Mouse (Mus musculus): ENCODE data around the gene Vamp2. TPM values are rescaled to one million over a fixed set of nuclear protein-coding genes. Genes with fewer than 3 reads are reported as not detected.
A peak's percentile ranks its signal among the peaks of the same experiment; 100 is the strongest.

The Vamp2 gene
- polyA plus RNA-seq, 1 experiment from 2014 or later: 333 TPM

DNA sequence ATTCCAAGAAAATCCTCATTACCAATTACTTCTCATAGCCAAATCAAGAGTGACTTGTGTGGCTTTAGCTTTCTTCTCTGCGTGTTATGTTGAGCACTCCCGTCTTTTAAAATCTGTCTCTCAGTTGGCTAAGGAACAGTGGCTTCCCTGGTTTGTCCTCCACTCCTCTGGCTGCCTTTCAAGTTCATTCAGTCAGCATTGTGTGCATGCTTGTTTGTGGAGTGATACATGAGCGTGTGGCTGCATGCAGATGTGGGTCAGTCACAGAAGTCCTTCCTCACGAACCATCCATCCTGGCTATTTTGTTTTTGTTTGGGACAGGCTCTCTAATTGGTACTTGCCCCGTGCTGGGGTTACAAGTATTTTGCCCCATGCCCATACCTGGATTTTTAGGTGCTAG lies 11.7 kb upstream of the Vamp2 start:
- Histone ChIP-seq H3K4me3 (no peak overlapping the region), H3K27ac (no peak overlapping the region), H3K27me3 (replicated peaks) (no peaks in the 10 kb centered on the region), H3K4me2 (no peak overlapping the region), H3K9me3 (no peaks in the 10 kb centered on the region), H3K9ac (no peak overlapping the region), H3K4me1 (peaks cover 23% of the 10 kb centered on the region), H3K36me3 (replicated peaks) (no peaks in the 10 kb centered on the region)
- no peak for ATAC-seq (replicated peaks)
- 71% methylated on average over 5 of the region's 5 CpGs for WGBS

DNA sequence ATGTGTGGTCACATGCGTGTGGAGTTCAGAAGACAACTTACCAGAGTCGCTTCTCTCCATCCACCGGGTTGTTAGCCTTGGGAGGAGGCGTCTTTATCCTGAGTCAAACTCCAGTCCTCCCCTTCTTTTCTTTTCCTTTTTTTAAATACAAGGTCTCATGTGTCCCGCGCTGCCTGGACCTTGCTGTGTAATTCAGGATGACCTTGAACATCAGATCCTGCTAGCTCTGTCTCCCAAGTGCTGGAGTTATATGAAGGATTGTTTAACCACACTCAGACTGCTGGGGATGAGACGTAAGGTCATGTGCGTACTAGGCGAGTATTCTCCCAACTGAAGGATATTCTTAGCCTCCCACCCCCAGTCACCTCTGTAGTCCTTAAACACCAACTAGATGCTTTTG lies 11.0 kb upstream of the Vamp2 start:
- Histone ChIP-seq H3K9me3 (no peaks in the 10 kb centered on the region), H3K4me1 (peaks cover 16% of the 10 kb centered on the region), H3K27me3 (replicated peaks) (no peaks in the 10 kb centered on the region), H3K36me3 (replicated peaks) (no peaks in the 10 kb centered on the region), H3K27ac (no peak overlapping the region), H3K4me2 (no peak overlapping the region), H3K4me3 (no peak overlapping the region), H3K9ac (no peak overlapping the region)
- ATAC-seq (replicated peaks): no peak
- 86% methylated on average over 9 of the region's 9 CpGs for WGBS

DNA sequence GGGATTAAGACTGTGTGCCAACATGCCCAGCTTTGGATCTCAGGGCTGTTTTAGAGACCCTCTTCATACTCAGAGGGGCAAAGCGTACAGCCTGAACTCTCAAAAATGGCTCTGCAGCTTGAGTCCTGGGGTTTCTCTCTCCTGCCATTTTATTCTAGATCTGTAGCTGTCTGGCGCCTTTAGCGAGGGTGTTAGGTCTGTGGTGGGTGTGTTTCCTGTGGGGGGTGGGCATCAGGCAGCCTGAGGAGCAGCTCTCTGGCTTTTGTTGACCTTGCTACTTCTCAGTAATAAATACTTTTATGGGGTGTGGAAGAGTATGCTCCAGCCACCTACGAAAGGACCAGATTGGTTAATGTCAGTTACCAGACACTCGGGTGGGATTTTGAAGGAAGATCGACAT lies 10.2 kb upstream of the Vamp2 start:
- H3K9ac ChIP-seq: no peak overlapping the region
- no peaks in the 10 kb centered on the region for H3K27me3 ChIP-seq (replicated peaks)
- no peak for ATAC-seq (replicated peaks)
- H3K4me3 ChIP-seq: no peak overlapping the region
- 83% methylated on average over 6 of the region's 6 CpGs for WGBS
- peaks cover 11% of the 10 kb centered on the region for H3K4me1 ChIP-seq
- H3K4me2 ChIP-seq: no peak overlapping the region
- no peak overlapping the region for H3K27ac ChIP-seq
- no peaks in the 10 kb centered on the region for H3K36me3 ChIP-seq (replicated peaks)
- no peaks in the 10 kb centered on the region for H3K9me3 ChIP-seq

DNA sequence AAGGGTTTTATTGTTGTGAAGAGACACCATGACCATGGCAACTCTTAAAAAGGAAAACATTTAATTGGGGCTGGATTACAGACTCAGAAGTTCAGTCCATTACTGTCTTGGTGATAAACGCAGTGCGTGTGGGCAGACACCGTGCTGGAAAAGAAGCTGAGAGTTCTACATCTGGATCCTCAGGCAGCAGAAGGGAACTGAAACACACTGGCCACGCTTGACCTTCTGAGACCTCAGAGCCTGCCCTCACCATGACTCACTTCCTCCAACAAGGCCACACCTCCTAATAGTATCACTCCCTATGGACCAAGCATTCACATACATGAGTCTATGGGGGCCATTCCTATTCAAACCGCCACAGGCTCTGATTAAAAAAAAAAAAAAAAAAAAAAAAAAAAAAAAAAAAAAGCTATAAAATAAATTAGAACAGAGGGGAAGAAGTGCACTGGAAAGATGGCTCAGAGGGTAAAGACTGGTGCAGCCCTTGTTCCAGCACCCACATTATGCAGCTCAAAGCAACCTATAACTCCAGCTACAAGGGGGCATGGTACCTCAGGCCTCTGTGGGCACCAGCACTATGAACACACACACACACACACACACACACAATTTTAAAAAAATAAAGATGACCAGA lies 9.4 kb upstream of the Vamp2 start:
- H3K4me2 ChIP-seq: no peak overlapping the region
- peaks cover 5% of the 10 kb centered on the region; the same call in 1 of the 2 replicates for H3K4me1 ChIP-seq
- H3K27me3 ChIP-seq (replicated peaks): no peaks in the 10 kb centered on the region
- ATAC-seq (replicated peaks): no peak
- no peaks in the 10 kb centered on the region for H3K36me3 ChIP-seq (replicated peaks)
- H3K9me3 ChIP-seq: no peaks in the 10 kb centered on the region
- 80% methylated on average over 5 of the region's 5 CpGs for WGBS
- no peak overlapping the region for H3K27ac ChIP-seq
- H3K4me3 ChIP-seq: no peak overlapping the region
- no peak overlapping the region for H3K9ac ChIP-seq

DNA sequence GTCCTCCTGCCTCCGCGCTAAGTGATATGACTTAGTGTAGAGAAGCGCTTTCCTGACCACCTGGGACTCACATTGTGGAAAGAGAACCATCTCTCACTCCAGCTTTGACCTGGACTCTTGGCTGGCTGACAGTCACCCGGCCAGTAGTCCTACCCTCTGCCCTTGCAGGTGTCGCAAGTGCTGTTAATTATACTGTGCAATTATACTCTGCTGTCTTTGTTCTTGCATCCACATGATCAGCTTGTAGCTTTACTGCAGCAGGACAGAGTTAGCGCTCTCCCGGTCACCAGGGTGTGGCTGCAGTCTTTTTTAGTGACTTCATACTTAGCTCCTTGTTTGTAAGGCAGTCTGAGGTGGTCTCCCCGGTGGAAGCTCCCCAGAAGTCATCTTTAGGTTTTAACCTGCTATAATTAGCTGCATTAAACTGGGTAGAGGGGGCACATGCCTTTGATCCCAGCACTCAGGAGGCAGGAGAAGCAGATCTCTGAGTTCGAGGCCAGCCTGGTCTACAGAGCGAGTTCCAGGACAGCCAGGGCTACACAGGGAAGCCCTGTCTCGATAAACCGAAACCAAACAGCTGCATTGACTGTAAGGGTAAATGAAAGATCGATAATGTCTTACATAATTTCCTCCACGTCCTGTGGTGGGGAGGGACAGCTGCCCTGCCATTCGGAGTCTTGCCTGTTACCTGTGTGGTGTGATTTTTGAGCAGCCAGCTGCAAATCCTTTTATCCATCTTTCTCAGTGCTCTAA lies 8.0 kb upstream of the Vamp2 start:
- no peak overlapping the region for H3K4me2 ChIP-seq
- H3K27me3 ChIP-seq (replicated peaks): no peaks in the 10 kb centered on the region
- no peak overlapping the region for H3K4me3 ChIP-seq
- no peaks in the 10 kb centered on the region for H3K36me3 ChIP-seq (replicated peaks)
- H3K27ac ChIP-seq: no peak overlapping the region
- no peak for ATAC-seq (replicated peaks)
- 88% methylated on average over 15 of the region's 15 CpGs for WGBS
- no peaks in the 10 kb centered on the region for H3K4me1 ChIP-seq
- no peaks in the 10 kb centered on the region for H3K9me3 ChIP-seq
- H3K9ac ChIP-seq: no peak overlapping the region

DNA sequence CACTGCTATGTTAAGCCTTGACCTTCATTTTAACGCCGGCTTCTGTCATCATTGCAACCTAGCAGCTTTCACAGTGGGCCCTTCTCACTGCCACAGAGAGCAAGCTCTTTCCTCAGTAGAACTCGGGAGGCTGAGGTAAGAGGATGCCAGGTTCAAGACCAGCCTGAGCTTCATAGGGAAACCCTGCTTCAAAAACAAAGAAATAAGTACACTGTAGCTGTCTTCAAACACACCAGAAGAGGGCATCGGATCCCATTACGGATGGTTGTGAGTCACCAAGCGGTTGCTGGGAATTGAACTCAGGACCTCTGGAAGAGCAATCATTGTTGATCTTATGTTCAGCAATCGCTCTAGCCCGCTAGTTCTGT lies 7.5 kb upstream of the Vamp2 start:
- H3K9me3 ChIP-seq: no peaks in the 10 kb centered on the region
- H3K4me2 ChIP-seq: no peak overlapping the region
- H3K9ac ChIP-seq: no peak overlapping the region
- no peaks in the 10 kb centered on the region for H3K36me3 ChIP-seq (replicated peaks)
- WGBS: 91% methylated on average over 8 of the region's 8 CpGs
- no peak overlapping the region for H3K4me3 ChIP-seq
- no peak for ATAC-seq (replicated peaks)
- H3K27me3 ChIP-seq (replicated peaks): no peaks in the 10 kb centered on the region
- no peaks in the 10 kb centered on the region for H3K4me1 ChIP-seq
- no peak overlapping the region for H3K27ac ChIP-seq

DNA sequence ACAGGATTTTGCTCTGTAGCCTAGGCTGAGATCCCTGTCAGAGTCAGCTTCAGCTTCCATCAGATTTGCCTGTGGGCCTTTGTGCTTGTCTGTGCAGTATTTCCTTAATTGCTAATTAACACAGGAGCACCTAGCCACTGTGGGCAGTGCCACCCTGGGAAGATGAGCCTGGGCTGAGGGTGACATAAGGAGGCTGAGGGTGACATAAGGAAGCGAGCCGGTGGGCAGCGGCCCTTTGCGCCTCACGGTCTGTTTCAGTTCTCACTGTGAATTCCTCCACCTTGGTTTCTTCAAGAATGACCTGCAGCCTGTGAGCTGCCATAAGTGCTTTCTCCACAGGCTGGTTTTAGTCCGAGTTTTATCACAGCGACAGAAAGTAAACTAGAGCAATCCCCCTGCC lies 6.7 kb upstream of the Vamp2 start:
- Histone ChIP-seq H3K9ac (no peak overlapping the region), H3K4me1 (no peaks in the 10 kb centered on the region), H3K27ac (no peak overlapping the region), H3K9me3 (no peaks in the 10 kb centered on the region), H3K4me3 (no peak overlapping the region), H3K36me3 (replicated peaks) (no peaks in the 10 kb centered on the region), H3K4me2 (no peak overlapping the region), H3K27me3 (replicated peaks) (no peaks in the 10 kb centered on the region)
- WGBS: 89% methylated on average over 7 of the region's 7 CpGs
- ATAC-seq (replicated peaks): no peak

DNA sequence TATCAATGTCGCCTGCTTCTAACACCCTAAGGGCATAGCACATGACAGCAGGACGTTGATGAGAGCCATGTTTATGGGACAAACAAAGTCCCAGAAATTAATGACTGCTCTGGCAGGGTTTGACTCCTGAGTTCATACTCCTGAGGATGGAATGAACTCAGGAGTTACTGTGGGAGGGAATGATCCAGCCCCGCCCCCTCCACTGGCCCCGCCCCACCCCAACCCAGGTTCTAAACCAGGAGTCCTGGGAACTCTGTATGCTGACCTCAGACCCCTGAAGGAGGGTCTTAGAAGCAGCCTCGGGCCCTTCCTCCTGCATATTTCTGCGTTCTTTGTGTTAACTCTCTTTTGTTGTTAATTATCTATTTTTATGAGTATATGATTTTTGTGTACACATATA lies 2.7 kb upstream of the Vamp2 start:
- no peaks in the 10 kb centered on the region for H3K9me3 ChIP-seq
- no peak overlapping the region for H3K4me2 ChIP-seq
- H3K27ac ChIP-seq: no peak overlapping the region
- H3K36me3 ChIP-seq (replicated peaks): peaks cover 9% of the 10 kb centered on the region; the same call in 1 of the 2 replicates
- H3K9ac ChIP-seq: no peak overlapping the region
- peaks cover 26% of the 10 kb centered on the region for H3K4me1 ChIP-seq
- 71% methylated on average over 6 of the region's 6 CpGs for WGBS
- H3K4me3 ChIP-seq: no peak overlapping the region
- ATAC-seq (replicated peaks): no peak
- H3K27me3 ChIP-seq (replicated peaks): no peaks in the 10 kb centered on the region

DNA sequence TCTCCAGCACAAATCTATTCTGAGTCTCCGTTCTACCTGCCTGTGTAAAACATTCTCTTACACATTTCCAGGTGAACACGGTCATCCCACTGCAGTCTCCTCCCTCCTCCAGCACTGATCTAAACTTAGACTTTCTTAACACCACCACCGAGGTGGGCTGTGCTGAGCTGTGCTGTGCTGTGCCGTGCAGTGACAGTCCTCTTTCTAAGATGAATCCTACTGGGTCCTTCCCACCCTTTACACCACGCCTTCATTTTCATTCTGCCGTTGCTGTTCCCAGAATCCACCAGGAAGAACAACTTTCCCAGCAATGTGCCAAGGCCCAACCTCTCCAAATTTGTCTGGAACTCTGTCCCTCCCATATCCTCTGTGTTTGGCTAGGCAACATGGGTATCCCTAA lies 1.9 kb upstream of the Vamp2 start:
- H3K27ac ChIP-seq: no peak overlapping the region
- H3K9ac ChIP-seq: no peak overlapping the region
- no peak for ATAC-seq (replicated peaks)
- peaks cover 9% of the 10 kb centered on the region; the same call in 1 of the 2 replicates for H3K36me3 ChIP-seq (replicated peaks)
- peaks cover 33% of the 10 kb centered on the region for H3K4me1 ChIP-seq
- no peak overlapping the region for H3K4me2 ChIP-seq
- no peak overlapping the region for H3K4me3 ChIP-seq
- no peaks in the 10 kb centered on the region for H3K9me3 ChIP-seq
- WGBS: 78% methylated on average over 6 of the region's 6 CpGs
- no peaks in the 10 kb centered on the region for H3K27me3 ChIP-seq (replicated peaks)

DNA sequence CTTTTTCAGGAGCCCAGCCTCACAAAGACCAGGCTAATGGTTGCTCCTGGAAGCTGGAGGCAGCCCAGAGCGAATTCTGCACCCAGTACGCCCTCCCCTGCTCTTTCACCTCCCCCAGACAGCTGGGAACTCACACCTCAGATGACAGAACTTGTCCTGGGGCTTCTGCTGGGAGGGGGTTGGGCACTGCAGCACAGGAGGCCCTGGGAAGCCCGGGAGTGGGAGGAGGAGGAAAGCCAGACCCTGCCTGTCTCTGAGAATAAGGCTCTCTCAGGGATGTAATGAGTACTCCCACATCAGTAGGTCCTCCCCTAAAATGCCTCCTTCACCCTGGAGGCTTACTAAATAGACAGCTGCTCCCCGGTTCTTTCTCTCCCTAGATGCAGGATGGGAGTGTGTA lies 1.2 kb upstream of the Vamp2 start:
- Histone ChIP-seq H3K4me3 (no peak overlapping the region), H3K9ac (no peak overlapping the region), H3K36me3 (replicated peaks) (peaks cover 9% of the 10 kb centered on the region; the same call in 1 of the 2 replicates), H3K4me2 (no peak overlapping the region), H3K27ac (0 out of 2 replicates have a peak overlapping the region, but pooled peaks have one; percentile 14), H3K9me3 (no peaks in the 10 kb centered on the region), H3K27me3 (replicated peaks) (no peaks in the 10 kb centered on the region), H3K4me1 (peaks cover 33% of the 10 kb centered on the region)
- no peak for ATAC-seq (replicated peaks)
- 54% methylated on average over 4 of the region's 4 CpGs for WGBS

DNA sequence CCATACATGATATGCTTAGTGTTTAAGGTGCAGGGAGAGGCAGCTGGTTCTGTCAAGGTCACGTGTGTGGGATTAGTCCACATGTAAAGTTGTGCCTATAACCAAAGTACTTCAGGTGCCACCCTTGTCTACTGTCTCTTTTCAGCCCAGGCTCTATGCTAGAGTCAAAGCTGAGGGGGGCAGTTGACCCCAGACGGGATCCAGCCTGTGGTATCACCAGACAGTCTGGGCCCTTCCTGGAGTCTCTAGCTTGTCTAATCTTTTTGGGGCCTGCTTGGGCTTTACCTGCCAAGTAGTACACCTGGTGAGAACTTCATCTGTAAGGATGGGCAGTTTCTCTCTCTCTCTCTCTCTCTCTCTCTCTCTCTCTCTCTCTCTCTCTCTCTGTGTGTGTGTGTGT lies 693 bp upstream of the Vamp2 start:
- Histone ChIP-seq H3K4me3 (0 out of 2 replicates have a peak overlapping the region, but pooled peaks have one; percentile 66), H3K27me3 (replicated peaks) (no peaks in the 10 kb centered on the region), H3K4me2 (peak overlapping the region; percentile 95), H3K36me3 (replicated peaks) (peaks cover 9% of the 10 kb centered on the region; the same call in 1 of the 2 replicates), H3K9me3 (no peaks in the 10 kb centered on the region), H3K4me1 (peaks cover 35% of the 10 kb centered on the region), H3K9ac (no peak overlapping the region; the same call in 1 of the 2 replicates), H3K27ac (peak overlapping the region; percentile 91)
- 72% methylated on average over 2 of the region's 2 CpGs for WGBS
- no peak for ATAC-seq (replicated peaks)

DNA sequence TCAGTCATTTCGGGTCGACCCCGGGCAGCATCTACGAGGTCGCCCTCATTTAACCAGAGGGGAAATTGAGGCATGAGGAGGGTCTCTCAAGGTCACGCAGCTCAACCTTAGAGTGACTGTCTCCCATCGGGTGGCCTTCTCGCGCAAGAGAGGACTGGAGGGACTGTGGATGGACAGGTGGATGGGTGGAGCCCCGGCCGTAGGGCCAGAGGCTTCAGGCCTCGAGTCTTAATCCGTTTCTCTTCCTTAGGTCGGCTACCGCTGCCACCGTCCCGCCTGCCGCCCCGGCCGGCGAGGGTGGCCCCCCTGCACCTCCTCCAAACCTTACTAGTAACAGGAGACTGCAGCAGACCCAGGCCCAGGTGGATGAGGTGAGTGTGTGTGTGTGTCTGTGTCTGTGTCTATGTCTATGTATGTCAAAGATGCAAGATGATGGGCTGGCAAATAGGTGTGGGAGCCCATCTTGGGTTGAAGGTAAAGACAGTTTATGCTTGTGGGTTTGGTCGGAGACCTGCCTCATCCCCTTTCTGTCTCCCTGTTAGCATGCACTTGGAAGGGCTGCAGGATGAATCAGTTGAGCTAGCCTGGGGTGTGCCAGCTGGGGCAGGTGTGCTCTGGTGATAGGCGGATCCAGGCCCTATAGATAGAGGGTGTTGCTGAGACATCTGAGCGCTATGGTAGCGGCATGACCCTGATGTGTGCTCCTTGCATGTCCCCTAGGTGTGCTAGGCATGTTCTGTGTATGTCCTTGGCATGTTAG lies 746 bp downstream of the Vamp2 start:
- peak overlapping the region; percentile 95 for H3K4me2 ChIP-seq
- peak overlapping the region; percentile 66 for H3K4me3 ChIP-seq
- H3K27me3 ChIP-seq (replicated peaks): no peaks in the 10 kb centered on the region
- peak; percentile 31 for ATAC-seq (replicated peaks)
- peak overlapping the region; percentile 98 for H3K9ac ChIP-seq
- H3K36me3 ChIP-seq (replicated peaks): peaks cover 9% of the 10 kb centered on the region; the same call in 1 of the 2 replicates
- peak overlapping the region; percentile 91 for H3K27ac ChIP-seq
- H3K4me1 ChIP-seq: peaks cover 38% of the 10 kb centered on the region
- no peaks in the 10 kb centered on the region for H3K9me3 ChIP-seq
- WGBS: 12% methylated on average over 25 of the region's 25 CpGs

Measured in midbrain, embryonic 15.5 days (tissue).